ENCODE assay signal across 8 mouse cellular contexts in genomic region chr13:103977844-103978243, GRCm38 (mm10). TPM values are rescaled to one million over a fixed set of nuclear protein-coding genes. Genes with fewer than 3 reads are reported as not detected.
DNase-seq lines count a peak whose midpoint lies in the region; ATAC-seq lines count a peak whose summit lies in the region.

No protein-coding gene starts in this region.

- H3K9me3 ChIP-seq in embryonic facial prominence, embryonic 14.5 days (ENCODE audit: control insufficient read depth, low read length): peaks cover 7% of the 10 kb centered on the region; the same call in 1 of the 2 replicates
- peaks cover 5% of the 10 kb centered on the region for H3K9me3 ChIP-seq in hindbrain, embryonic 14.5 days (ENCODE audit: control insufficient read depth, low read length)

- peaks cover 4% of the 10 kb centered on the region; the same call in 1 of the 2 replicates for H3K4me1 ChIP-seq in embryonic facial prominence, embryonic 14.5 days (ENCODE audit: control insufficient read depth, insufficient read depth, low read length)
- no peaks in the 10 kb centered on the region for H3K4me1 ChIP-seq in hindbrain, embryonic 14.5 days (replicated peaks; ENCODE audit: control insufficient read depth, insufficient read depth, low read length)

- no peak overlapping the region for H3K4me3 ChIP-seq in embryonic facial prominence, embryonic 14.5 days (ENCODE audit: low read depth, low read length)
- H3K4me3 ChIP-seq in hindbrain, embryonic 14.5 days (replicated peaks; ENCODE audit: low read length): no peak overlapping the region

- DNase-seq in urinary bladder, postnatal 25 days (ENCODE audit: low spot score): peak; percentile 20
- no peak for DNase-seq in urinary bladder, adult 2 months (ENCODE audit: low spot score)
- peak; percentile 68 for DNase-seq in embryonic facial prominence, embryonic 14.5 days (ENCODE audit: low spot score)
- DNase-seq in kidney, postnatal 25 days: peak; percentile 50 to 75
- DNase-seq in yolk sac, embryonic 10.5 days (ENCODE audit: low spot score): peak; percentile 53
- DNase-seq in right cerebral cortex, postnatal 4 days: no peak
- DNase-seq in hindbrain, embryonic 14.5 days (ENCODE audit: low spot score): no peak
- DNase-seq in right cerebral cortex, adult 2 months (ENCODE audit: low spot score in 2 of 2): no peak

- peak; percentile 45; the same call in 1 of the 2 replicates for ATAC-seq in embryonic facial prominence, embryonic 14.5 days (ENCODE audit: low read depth)
- no peak for ATAC-seq in hindbrain, embryonic 14.5 days (ENCODE audit: low FRiP score)

- H3K4me2 ChIP-seq in embryonic facial prominence, embryonic 14.5 days (ENCODE audit: low read depth, low read length): no peak overlapping the region
- no peak overlapping the region for H3K4me2 ChIP-seq in hindbrain, embryonic 14.5 days (replicated peaks)

- H3K27ac ChIP-seq in embryonic facial prominence, embryonic 14.5 days (replicated peaks; ENCODE audit: low read depth, low read length): peak overlapping the region; percentile 76
- H3K27ac ChIP-seq in hindbrain, embryonic 14.5 days: no peak overlapping the region

- 64% methylated on average over 6 of the region's 6 CpGs for WGBS in embryonic facial prominence, embryonic 14.5 days
- WGBS in hindbrain, embryonic 14.5 days: 81% methylated on average over 6 of the region's 6 CpGs

- H3K9ac ChIP-seq in embryonic facial prominence, embryonic 14.5 days (ENCODE audit: low read depth, low read length): no peak overlapping the region
- no peak overlapping the region for H3K9ac ChIP-seq in hindbrain, embryonic 14.5 days

- no peaks in the 10 kb centered on the region for H3K36me3 ChIP-seq in embryonic facial prominence, embryonic 14.5 days (ENCODE audit: control insufficient read depth, insufficient read depth, low read length)
- H3K36me3 ChIP-seq in hindbrain, embryonic 14.5 days (replicated peaks; ENCODE audit: control insufficient read depth, insufficient read depth): no peaks in the 10 kb centered on the region

- H3K27me3 ChIP-seq in embryonic facial prominence, embryonic 14.5 days (replicated peaks; ENCODE audit: control insufficient read depth, insufficient read depth, low read length): no peaks in the 10 kb centered on the region
- no peaks in the 10 kb centered on the region for H3K27me3 ChIP-seq in hindbrain, embryonic 14.5 days (ENCODE audit: control insufficient read depth, insufficient read depth, low read length)

RNA-seq across cellular contexts. Expression of gene Erbin, which starts 57.5 kb away (rescaled TPM):
- polyA plus RNA-seq in urinary bladder, adult 2 months (2012; rRNA removed): 30.7 and 38.8 TPM in 2 replicates
- 33.9 and 35.3 TPM in 2 replicates for polyA plus RNA-seq in embryonic facial prominence, embryonic 14.5 days (2014; fragmentation: Nextera tagmentation; extraction: Ambion mirVana)
- 15.0 and 16.5 TPM in 2 replicates for polyA plus RNA-seq in hindbrain, embryonic 14.5 days (2014; fragmentation: Nextera tagmentation; extraction: Ambion mirVana)

Comparison
In these comparisons a context has a peak if more than half of its experiments do, and no peak if none do; other contexts are left out.
1. DNase-seq: peak in urinary bladder, postnatal 25 days (single experiment), embryonic facial prominence, embryonic 14.5 days (single experiment), kidney, postnatal 25 days (2 of 2) and yolk sac, embryonic 10.5 days (single experiment); none in urinary bladder, adult 2 months (single experiment), right cerebral cortex, postnatal 4 days (single experiment), hindbrain, embryonic 14.5 days (single experiment) and right cerebral cortex, adult 2 months (0 of 2).